Mouse (Mus musculus) adrenal gland, postnatal 25 days (tissue): ENCODE data around the gene Slc27a4. TPM values are rescaled to one million over a fixed set of nuclear protein-coding genes. Genes with fewer than 3 reads are reported as not detected.
A peak's percentile ranks its signal among the peaks of the same experiment; 100 is the strongest.
"Not testable (repeated sequence)": the region's sequence is repeated elsewhere in the genome, so short reads cannot be mapped to it uniquely, and the experiment has no call there.

Experiments
- DNase-seq: peaks from one replicate; pipeline ENCODE4 v3.0.0; 2021; ENCODE audit warnings: mixed read lengths
- long read RNA-seq: library from polyadenylated mRNA; stranded (forward); transcript quantifications from one replicate; pipeline ENCODE4 v2.0.0, GENCODE M21; 2021
- total RNA-seq: library from RNA; stranded (reverse); gene quantifications from 2 replicates; pipeline ENCODE4 v1.2.3, GENCODE M21; 2021

Gene Slc27a4
- 40.9 and 42.2 TPM in 2 replicates for total RNA-seq
- long read RNA-seq, full-length matches to known transcripts: 54 of 68 reads
- long read RNA-seq, partial matches to known transcripts: 9 of 68 reads
- long read RNA-seq, other reads (novel, unspliced or antisense): 5 of 68 reads

GRCm38 (mm10) chr2:29802075-29802826 lies at the start of gene Slc27a4:
Gene Slc27a4 (plus strand): TSS chr2:29802634.
- peak; percentile 98 for DNase-seq

GRCm38 (mm10) chr2:29755693-29756092 lies 46.7 kb upstream of the Slc27a4 start:
- DNase-seq: no peak

GRCm38 (mm10) chr2:29764831-29765230 lies 37.6 kb upstream of the Slc27a4 start:
- DNase-seq: peak; percentile 78

- no peak for DNase-seq
Observed at GRCm38 (mm10) chr2:29767976-29768709, 34.3 kb upstream of the Slc27a4 start.

- DNase-seq: no peak
Observed at GRCm38 (mm10) chr2:29768901-29769300, 33.5 kb upstream of the Slc27a4 start.

- DNase-seq: no peak
Observed at GRCm38 (mm10) chr2:29770162-29770561, 32.3 kb upstream of the Slc27a4 start.

- peak; percentile 38 for DNase-seq
Observed at GRCm38 (mm10) chr2:29771611-29772461, 30.6 kb upstream of the Slc27a4 start.

GRCm38 (mm10) chr2:29773323-29773722 lies 29.1 kb upstream of the Slc27a4 start:
- DNase-seq: no peak

GRCm38 (mm10) chr2:29781256-29781655 lies 21.2 kb upstream of the Slc27a4 start:
- not testable (repeated sequence) for DNase-seq

GRCm38 (mm10) chr2:29784290-29784689 lies 18.1 kb upstream of the Slc27a4 start:
- no peak for DNase-seq

GRCm38 (mm10) chr2:29787104-29787917 lies 15.1 kb upstream of the Slc27a4 start, which contains the start of gene Coq4:
Gene Coq4 (plus strand): TSS chr2:29787493.
- DNase-seq: peak; percentile 79

- DNase-seq: peak; percentile 85
Observed at GRCm38 (mm10) chr2:29787937-29788681, 14.3 kb upstream of the Slc27a4 start, which contains the start of gene Trub2. Gene Trub2 (minus strand): TSS chr2:29788502.

GRCm38 (mm10) chr2:29792772-29793487 lies 9.5 kb upstream of the Slc27a4 start:
- DNase-seq: no peak

- no peak for DNase-seq
Observed at GRCm38 (mm10) chr2:29802827-29803201, 380 bp downstream of the Slc27a4 start.

GRCm38 (mm10) chr2:29803400-29803831 lies 982 bp downstream of the Slc27a4 start:
- DNase-seq: no peak

- no peak for DNase-seq
Observed at GRCm38 (mm10) chr2:29815678-29816371, 13.4 kb downstream of the Slc27a4 start.

GRCm38 (mm10) chr2:29817426-29818232 lies 15.2 kb downstream of the Slc27a4 start:
- DNase-seq: peak; percentile 79

GRCm38 (mm10) chr2:29819363-29819762 lies 16.9 kb downstream of the Slc27a4 start:
- DNase-seq: no peak
